In genomic region chr3:82950208-82950607, GRCm38 (mm10) we compare ENCODE assay signal across 20 mouse cellular contexts. TPM values are rescaled to one million over a fixed set of nuclear protein-coding genes. Genes with fewer than 3 reads are reported as not detected.
"Had no signal": no experiment of that assay in that cellular context is flagged by ENCODE, and none has a peak within 500 bp of the region (broad histone marks: within the 10 kb centered on the region; RNA-seq: fewer than 3 reads in every experiment).

No protein-coding gene starts in this region.

- H3K27ac ChIP-seq: kidney, embryonic 15.5 days; limb, embryonic 10.5 days; liver, embryonic 14.5 days; macrophage; midbrain, embryonic 12.5 days; neural tube, embryonic 13.5 days had no signal

- H3K9me3 ChIP-seq: kidney, embryonic 15.5 days; limb, embryonic 10.5 days; midbrain, embryonic 12.5 days; neural tube, embryonic 13.5 days had no signal

- H3K36me3 ChIP-seq: kidney, embryonic 15.5 days; limb, embryonic 10.5 days; midbrain, embryonic 12.5 days; neural tube, embryonic 13.5 days had no signal

- H3K4me2 ChIP-seq: kidney, embryonic 15.5 days; midbrain, embryonic 12.5 days; neural tube, embryonic 13.5 days had no signal

- H3K4me3 ChIP-seq: kidney, embryonic 15.5 days; limb, embryonic 10.5 days; megakaryocyte, embryonic 14.5 days; midbrain, embryonic 12.5 days; neural tube, embryonic 13.5 days had no signal

- H3K9ac ChIP-seq: kidney, embryonic 15.5 days; liver, embryonic 14.5 days; midbrain, embryonic 12.5 days; neural tube, embryonic 13.5 days had no signal

- H3K4me1 ChIP-seq: kidney, embryonic 15.5 days; limb, embryonic 10.5 days; megakaryocyte, embryonic 14.5 days; midbrain, embryonic 12.5 days; neural tube, embryonic 13.5 days had no signal

- DNase-seq: kidney, adult 2 months; kidney, postnatal 14 days; lung, adult 2 months; right cerebral cortex, adult 18-20 months; right cerebral cortex, postnatal 25 days; thymus, adult 18-20 months; thymus, postnatal 14 days had no signal

- H3K27me3 ChIP-seq: kidney, embryonic 15.5 days; megakaryocyte, embryonic 14.5 days; midbrain, embryonic 12.5 days; neural tube, embryonic 13.5 days had no signal

- ATAC-seq: midbrain, embryonic 16.5 days had no signal

RNA-seq across cellular contexts. Expression of gene Lrat, which starts 46.4 kb away (rescaled TPM):
- polyA plus RNA-seq: limb, embryonic 10.5 days; macrophage had no signal

RNA-seq across cellular contexts. Expression of gene Fgg, which starts 57.3 kb away (rescaled TPM):
- total RNA-seq: layer of hippocampus, adult 8-10 months; layer of hippocampus, postnatal 14 days; left cerebral cortex, adult 18-20 months; left cerebral cortex, postnatal 14 days had no signal
- polyA plus RNA-seq: large intestine, adult 2 months; macrophage; midbrain, embryonic 12.5 days; midbrain, embryonic 16.5 days; neural tube, embryonic 13.5 days had no signal
